Mouse (Mus musculus): ENCODE results near the gene Cdkl2.

The Cdkl2 gene

DNA sequence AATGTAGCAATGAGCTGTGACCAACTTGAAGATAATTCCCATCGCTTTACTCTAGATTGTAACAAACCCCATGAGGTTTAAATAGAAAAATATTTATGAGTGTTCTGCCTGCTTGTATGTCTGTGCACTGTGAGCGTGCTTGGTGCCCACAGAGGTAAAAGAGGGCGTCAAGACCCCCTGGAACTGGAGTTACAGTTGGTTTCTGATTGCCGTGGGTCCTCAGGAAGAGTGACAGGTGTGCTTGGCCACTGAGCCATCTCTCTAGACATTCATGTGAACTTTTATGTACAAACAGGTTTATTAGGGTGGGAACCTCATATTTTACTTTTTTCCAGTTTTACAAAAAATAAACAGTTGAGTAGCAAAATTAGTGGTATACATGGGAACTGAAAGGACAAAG lies at the start of gene Cdkl2:
Gene Cdkl2 (minus strand): TSS at position 101 of the 400 bp plus-strand sequence.
- DNase-seq: no peak

DNA sequence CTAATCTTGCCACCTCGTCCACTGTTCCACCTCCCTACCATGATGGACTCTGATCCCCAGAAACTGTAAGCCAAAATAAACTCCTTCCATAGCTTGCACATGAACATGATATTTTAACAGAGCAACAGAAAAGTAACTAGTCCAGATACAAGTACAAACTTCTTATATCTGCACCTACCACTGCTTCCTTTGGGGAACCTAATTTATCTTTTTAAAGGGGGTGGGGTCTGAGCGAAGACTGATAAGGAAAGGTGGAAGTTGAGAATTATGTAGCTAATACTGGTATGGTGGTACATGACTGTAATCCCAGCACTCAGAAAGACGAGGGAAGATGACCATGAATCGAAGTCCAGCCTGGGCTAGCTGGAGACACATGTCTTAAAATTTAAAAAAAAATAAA lies 43.8 kb upstream of the Cdkl2 start:
- no peak for DNase-seq

DNA sequence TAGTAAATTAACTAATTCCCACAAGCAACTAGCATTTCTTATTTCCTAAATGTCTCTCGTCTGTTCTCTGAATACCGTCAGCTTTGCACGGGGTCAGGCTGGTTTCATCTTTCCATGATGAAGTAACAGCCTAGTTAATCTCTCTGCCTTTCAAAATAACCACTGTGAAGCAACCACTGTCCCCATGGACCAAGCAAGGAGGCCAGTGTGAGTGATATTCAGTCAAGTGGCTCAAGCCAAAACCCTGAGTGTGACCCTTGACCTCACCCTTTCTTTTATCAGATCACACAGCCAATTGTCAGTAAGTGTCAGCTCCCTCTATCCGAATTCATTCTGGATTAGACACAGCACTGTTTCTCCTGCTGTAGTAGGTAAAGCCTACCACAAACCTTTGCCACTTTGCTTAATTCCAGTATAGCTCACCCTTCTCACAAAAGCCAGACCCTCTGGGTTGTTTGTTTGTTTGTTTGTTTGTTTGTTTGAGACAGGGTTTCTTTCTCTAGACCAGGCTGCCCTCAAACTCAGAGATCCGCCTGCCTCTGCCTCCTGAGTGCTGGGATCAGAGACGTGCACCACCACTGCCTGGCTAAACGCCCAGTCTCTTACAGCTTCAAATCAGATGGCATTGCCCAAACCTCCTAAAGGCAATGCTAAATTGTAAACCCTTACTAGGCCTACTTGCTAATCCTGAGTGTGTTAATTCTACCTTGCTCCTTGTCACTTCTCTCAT lies 42.3 kb upstream of the Cdkl2 start:
- no peak for DNase-seq

DNA sequence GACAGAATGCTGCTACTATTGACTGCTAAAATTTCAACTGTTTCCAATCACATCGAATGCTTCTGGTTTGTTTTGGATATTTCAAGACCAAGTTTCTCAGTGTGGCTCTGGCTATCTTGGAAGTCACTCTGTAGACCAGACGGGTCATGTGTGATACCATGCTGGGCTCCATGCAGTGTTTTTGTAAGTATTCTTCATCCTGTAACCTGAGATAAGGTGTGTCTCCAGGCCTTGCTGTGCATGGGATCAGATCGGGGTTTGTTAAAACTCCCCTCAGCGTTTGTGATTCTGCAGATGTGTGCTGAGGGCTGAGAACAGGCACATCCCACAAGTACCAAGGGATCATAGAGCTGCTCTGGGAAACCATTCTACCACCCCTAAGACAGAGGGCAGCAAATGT lies 41.6 kb upstream of the Cdkl2 start:
- DNase-seq: no peak

DNA sequence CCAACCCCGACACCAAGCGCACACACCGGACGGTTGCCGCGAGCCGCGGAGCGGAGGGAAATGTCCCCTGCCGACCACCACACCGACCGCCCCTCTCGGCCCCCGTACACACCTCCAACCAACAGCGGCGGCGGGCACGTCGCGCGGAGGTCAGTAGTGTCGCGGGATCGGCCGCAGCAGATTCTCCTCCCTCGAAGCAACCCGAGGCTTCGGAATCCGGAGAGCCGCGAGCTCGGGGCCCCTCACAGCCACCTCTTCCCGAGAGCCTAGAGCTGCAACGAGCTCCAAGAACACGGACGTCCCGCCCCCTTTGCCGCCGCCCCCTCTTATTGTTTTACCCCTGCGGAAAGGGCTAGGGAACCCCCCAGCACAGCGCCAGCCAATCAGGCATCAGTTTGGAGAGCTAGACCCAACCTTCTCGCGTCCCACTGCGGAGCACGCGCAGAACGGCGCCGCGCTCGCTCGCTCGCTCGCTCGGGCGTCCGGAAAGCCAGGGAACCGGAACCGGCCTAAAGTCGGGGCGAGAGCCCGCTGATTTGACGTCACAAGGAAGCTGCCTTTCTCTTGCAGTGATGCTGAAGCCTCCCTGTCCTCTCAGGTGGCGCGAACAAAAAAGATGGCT lies 39.8 kb upstream of the Cdkl2 start, which contains the start of gene G3bp2:
Gene G3bp2 (minus strand): TSS at position 303 of the 622 bp plus-strand sequence.
- DNase-seq: peak; percentile 97

DNA sequence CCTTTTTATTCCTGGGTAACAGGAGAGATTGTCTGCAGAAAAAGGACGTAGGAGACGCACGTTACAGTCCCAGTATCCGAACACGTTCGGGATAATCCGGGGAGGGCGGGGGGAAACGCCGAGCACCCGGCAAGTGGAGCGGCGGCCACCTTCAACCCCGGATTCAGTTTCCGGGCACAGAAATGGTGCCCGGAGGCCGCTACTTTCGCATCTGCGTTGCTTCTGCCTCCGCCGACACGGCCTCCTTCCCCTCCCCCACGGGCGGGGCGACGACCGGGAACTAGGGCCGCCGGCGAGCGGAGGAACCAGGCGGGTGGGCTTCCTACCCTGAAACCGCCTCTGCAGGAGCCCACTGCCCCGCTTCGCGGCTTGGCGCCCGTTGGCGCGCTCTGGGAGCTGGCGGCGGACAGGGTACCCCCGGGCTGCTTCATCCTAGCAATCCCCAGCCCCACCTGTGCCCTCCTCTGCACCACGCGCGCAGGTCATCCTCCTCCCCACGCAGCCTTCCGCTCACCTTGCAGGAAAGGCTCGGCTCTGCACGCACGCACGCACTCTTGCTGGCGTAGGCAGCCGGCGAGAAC lies 39.2 kb upstream of the Cdkl2 start:
- peak; percentile 58 for DNase-seq

DNA sequence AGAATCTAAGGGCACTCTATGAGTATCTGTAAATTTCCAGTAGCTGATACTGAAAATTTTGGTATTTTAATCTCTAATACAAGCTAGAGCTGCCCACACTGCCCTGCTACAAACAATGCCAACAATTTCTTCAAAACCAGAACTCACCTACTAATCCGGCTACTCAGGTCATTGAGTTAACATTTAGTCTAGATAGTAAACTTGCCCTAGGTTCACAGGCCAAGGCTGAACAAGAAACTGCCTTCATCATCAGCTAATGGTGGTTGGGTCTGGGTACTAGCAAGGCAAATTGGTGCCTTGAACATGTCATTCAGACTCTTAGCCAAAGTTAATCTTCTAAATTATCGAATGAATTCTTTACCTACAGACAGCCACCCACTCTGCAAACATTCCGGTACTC lies 37.6 kb upstream of the Cdkl2 start:
- DNase-seq: no peak

DNA sequence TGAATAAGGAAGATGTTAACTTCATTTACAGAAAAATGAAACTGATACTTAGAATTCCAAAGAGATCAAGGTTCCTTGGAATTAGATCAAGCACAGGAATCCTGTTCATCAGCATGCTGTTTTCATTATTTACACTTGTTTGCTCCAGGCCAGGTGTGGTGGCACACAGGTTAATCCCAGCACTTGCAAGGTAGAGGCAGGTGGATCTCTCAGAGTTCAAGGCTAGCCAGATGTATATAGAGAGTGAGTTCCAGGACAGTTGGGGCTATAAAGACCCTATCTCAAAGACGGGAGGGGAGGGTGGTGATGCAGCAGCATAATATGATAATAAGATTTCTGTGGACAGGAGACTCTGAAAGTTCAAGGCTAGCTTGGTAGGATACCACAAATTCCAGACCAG lies 36.7 kb upstream of the Cdkl2 start:
- no peak for DNase-seq

DNA sequence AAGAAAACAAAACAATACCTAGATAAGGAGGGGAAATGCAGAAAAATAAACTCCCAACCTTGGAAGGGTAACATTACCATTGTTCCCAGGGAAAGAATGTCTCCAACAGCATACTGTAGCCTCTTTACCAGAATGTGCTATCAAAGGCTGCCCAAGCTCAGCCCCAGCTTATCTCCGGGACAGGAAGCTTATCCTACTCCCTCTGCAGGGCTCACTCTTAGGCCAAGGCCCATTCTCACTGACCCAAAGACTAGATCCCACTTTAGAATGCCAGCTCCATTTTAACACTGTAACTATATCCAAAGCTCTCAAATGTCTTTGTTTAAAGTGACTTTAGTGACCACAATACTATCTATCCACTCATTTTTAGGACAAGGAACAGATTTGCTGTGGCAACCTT lies 35.6 kb upstream of the Cdkl2 start:
- DNase-seq: no peak

DNA sequence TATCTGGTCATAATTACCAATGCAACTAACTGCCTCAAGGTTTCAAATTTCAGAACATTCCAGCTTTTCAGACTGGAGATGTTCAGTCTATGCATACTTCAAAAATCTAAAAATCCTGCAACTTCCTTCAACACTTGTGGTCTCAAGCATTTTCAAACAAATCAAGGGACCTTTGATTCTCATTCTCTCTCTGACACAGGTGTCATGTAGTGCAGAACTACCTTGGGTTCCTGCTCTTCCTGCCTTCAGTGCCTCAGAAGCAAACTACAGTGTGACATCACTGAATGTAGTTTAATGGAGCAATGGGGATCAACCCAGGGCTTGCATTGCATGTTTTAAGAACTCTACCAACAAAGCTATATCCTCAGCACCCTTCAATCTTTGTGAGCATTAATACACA lies 35.1 kb upstream of the Cdkl2 start:
- DNase-seq: no peak

DNA sequence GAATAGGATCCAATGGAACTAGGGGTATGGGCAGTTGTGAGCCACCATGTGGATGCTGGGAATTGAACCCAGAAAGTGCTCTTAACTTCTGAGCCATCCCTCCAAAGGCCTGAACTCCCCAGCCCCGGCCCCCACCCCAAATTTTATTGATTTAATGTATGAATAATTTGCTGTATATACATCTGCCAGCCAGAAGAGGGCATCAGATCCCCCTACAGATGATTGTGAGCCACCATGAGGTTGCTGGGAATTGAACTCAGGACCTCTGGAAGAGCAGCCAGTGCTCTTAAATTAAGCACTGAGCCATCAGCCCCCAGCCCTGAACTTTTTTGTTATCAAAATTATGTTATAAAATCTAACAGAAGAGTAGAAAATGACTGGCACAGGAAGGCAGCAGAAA lies 32.6 kb upstream of the Cdkl2 start:
- no peak for DNase-seq

DNA sequence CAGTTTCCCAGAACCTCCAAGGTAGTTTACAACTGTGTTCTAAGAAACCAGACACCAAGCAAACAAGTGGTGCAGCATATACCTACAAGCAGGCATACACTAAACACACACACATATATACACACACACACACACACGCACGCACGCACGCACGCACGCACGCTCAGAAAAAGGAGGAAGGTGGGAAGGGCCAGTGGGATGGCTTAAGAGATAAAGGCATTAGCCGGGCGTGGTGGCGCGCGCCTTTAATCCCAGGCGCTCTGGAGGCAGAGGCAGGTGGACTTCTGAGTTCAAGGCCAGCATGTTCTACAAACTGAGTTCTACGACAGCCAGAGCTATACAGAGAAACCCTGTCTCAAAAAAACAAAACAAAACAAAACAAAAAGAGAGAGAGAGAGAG lies 30.4 kb upstream of the Cdkl2 start:
- DNase-seq: no peak

DNA sequence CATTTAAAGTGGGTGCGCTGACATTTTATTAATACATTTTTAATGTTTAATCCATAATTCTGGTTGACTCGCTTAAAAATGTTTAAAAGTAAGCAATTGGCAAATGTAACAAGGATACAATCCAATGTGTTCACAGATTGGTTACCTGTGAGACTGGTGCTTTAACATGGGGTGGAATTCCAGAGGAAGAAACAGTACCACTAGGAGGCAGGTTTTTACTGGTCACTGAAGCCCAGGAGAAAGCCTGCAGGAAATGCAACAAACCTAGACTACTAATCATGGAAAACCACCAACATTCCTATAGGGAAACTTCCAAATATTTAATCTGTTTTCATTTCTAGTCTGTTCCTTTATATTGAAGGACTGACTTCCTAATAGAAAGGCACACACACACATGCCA lies 19.5 kb upstream of the Cdkl2 start:
- no peak for DNase-seq

DNA sequence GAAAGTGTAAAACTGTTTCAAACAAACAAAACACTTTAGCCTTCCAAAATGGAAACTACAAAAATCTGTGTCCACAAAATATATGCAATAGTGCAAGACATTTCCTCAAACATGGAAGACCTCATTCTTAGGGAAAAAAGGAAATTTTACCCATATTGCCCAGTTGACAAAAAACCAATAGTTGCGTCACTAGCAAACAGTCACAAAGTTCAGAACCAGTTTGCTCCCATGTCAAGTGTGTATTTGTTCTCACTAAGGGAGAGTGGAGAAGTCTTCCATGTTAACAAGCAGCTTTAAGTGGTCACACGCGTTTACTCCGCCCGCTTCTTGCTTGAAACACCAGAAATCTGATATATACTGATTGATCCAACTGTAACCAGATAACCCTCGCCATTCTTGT lies 9.2 kb upstream of the Cdkl2 start:
- no peak for DNase-seq

DNA sequence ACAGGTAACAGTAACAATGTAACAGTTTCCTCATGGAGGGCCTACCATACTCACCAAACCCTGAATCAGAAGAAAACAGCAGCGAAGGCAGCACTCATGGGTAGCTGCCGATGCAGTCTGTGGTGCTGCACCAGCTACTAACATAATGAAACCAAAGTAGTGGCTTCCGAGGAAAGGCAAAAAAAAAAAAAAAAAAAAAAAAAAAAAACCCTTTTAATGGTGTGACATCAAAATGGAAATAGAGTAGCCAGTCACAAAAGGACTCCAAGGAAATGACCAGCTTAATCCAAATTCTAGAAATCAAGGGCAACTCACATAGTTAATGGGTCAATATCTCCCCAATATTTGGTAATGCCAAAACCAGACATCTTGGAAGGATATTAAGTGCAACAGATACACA lies 6.7 kb upstream of the Cdkl2 start:
- DNase-seq: no peak

DNA sequence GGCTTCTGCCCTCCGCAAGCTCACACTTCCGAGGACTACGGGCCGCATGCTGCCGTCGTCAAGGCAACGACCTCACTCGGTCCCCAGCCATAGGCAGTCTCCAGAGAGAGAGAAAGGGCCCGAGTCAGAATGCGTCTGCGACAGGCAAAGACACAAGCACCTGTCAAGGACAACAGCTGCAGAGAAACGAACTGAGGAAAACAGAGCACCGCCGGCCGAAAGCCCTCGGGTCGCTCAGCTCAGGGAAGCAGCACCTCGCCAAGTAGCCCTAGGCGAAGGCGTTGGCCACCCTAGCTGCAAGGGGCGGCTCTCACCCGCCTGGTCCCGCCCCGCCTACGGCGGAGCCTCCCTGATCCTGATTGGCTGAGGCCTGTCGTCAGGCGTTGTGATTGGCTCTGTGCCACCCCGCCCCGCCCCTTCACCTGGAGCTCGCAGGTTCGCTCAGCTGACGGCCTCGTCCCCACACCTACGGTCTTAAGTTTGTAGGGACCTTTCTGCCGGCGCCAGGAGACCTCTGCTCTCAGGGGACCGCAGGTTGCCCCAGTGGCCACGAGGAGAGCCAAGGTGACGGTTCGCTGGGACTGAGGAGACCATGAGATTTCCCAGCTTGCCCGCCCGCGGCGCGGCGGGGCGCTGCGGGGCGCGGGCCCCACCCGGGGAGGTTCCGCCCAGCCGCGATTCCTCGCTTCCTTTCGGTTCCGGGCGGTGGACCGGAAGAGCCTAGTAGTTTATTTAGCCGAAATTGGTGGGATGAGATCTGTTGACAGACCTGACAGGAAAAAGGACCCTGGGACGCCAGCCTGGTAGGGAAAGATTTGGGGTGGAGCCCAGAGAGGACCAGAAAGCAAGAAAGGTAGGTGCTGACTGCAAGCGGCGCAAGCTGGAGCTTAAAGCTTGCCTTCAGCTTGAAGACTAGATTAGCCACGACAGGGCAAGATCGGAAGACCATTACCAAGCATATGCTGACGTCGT lies 1.0 kb downstream of the Cdkl2 start:
- DNase-seq: peak; percentile 97

DNA sequence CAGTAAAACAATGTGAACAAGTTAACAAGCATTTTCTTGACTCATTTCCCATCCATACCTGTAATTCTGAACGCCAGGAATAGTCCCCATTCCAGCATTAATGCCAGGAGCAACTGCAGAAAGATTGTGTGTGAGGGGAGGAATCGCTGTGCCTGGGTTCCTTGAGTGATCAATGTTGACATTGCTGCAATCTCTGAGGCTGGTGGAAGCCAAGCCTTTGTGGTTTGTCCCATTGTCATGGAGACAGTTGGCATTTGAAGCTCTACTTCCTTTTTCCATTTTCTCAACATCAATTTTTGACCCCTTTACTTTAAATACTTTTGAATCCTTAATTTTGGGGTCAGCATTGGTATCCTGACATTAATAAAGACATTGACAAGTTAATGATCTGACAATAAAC lies 23.7 kb downstream of the Cdkl2 start:
- DNase-seq: no peak

DNA sequence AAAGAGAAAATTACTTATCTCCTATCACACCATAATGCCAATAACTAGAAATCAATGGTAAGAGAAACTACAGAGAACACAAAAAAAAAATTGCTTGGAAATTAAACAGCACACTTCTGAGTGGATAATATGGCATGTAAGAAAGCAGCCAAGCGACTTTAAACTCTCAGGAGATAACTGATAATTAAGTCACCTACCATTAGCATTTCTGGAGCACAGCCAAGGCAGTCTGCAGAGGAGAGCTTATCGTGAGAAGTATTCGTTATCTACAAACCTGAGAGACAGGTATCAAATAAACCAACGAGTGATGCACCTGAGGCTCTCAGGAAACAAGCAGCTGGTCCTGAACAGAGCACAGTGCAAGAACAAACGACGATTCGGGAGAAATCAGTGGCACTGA lies 31.9 kb downstream of the Cdkl2 start:
- no peak for DNase-seq

DNA sequence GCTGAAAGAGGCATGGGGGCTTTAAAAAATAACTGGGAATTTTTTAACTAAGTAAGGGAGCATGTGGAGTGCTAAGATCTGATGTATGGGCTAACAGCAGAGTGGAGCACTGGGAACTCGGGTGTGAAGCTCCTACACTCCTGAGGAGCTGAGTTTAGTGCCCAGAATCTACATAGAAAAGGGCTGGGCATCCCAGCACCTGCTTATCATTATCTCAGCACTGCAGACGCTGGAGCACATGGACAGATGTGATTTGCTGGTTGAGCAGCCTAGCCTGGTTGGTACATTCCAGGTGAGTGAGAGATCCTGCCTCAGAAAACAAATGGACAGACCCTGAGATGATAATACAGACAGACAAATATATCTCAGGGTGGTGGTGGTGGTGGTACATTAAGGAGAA lies 33.9 kb downstream of the Cdkl2 start:
- no peak for DNase-seq

DNA sequence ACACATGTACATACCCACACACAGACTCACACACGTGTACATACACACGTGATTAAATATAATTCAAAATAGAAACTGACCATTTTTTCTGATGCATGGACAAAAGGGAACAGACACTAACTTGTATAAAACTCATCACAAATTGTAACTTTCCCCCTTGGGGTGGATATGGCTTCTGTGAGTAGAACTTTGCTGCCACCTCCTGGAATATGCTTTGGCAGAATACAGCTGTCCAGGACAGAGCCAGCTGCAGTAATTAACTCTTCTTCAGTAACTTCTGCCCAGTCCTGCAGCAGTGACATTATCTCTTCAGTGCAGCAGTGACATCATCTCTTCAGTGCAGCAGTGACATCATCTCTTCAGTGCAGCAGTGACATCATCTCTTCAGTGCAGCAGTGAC lies 40.7 kb downstream of the Cdkl2 start:
- DNase-seq: no peak

DNA sequence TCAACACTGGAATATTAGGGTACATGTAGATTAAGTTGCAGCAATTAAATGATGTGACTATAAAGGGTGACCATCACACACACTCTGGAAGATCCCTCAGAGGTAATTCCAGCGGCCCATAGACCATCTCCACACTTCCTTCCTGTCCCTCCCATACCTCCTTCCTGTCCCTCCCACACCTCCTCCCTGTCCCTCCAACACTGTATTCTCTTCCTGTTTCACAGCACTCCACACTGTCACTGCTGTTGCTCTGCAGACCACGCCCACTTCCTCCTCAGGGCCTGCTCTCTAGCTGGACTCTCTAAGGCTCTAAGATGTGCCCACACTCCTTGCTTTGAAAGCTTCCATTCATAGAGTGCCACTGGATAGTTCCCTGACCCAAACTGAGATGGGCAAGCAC lies 42.9 kb downstream of the Cdkl2 start:
- DNase-seq: no peak

DNA sequence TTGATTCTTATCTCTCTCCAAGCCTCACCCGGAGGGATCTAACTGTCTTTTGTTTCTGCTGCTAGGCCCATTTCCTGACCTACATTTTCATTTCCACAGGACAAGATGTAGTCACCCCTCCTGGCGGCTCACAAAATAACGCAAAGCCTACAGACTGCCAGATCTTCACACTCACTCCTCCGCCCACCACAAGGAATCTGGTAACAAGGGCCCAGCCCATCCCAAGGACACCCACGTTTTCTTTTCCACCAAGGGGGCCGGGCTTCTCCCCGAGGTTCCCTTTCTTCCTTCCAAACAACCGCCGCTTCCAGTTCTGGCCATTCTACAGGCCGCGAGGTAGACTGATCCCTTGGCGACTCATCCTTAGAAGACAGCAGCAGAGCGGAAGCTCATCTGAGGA lies 49.1 kb downstream of the Cdkl2 start:
- DNase-seq: peak; percentile 80

DNA sequence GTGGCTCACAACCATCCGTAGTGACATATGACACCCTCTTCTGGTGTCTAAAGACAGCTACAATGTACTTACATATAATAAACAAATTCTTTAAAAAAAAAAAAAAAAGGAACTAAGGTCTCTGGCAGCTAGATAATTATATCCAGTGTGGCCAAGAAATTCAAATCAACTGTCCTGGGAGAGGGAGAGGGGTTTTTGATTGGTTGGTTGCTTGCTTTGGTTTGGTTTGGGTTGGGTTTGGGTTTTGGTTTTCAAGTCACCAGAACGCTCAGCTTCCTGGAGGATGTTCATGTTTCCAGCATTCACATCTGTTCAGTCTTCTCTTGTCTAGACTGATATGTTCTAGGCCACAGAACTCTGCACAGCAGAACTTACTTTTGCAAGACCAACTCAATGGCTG lies 50.6 kb downstream of the Cdkl2 start:
- no peak for DNase-seq
